Mouse (Mus musculus) G1E (cell line): ENCODE data around the gene Spint2.

ENCODE experiments used
- CTCF ChIP-seq: IDR thresholded peaks from 2 replicates; pipeline ENCODE4 v1.5.1; 2012; ENCODE audit warnings: low read depth, low read length, inconsistent platforms, mixed read lengths
- GATA1 ChIP-seq: IDR thresholded peaks from 2 replicates; pipeline ENCODE4 v1.6.1; 2012; ENCODE audit warnings: borderline replicate concordance, low read length, inconsistent platforms, mixed read lengths

DNA sequence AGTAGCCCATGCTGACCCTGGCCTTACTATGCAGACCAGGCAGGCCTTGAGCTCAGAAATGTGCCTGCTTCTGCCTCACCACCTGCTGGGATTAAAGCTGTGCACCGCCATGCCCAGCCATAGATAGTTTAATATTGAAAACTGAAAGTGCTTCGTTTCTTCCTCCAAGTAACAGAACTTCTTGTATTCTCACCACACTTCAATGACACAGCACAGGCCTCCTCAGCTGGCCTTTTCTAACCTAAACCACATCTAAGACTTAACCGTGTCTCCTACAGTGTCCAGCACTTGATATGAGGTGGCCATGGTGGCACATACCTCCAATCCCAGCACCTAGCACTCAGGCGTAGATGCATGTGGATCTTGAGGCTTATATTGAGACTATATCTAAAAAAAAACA, 11.3 kb downstream of the Spint2 start:
- TF ChIP-seq CTCF (no peak), GATA1 (no peak)
